Mouse (Mus musculus) lung, embryonic 14.5 days (tissue): Measurements from ENCODE around the gene Dact1. TPM values are rescaled to one million over a fixed set of nuclear protein-coding genes. Genes with fewer than 3 reads are reported as not detected.

Experiments
- ATAC-seq: fragments of 200-750 bp; cut with Nextera tagmentation; 2 replicates; pipeline ENCODE4 v1.8.0; 2017; ENCODE audit warnings: mild to moderate bottlenecking, moderate TSS enrichment, moderate library complexity; ENCODE audit not compliant: insufficient read depth
- DNase-seq: peaks from one replicate; pipeline ENCODE4 v3.0.0-alpha.2; 2015
- H3K27ac ChIP-seq: fragments of 300-500 bp; sonication (generic); 2 replicates; pipeline ENCODE4 v1.5.1; 2014; ENCODE audit warnings: low read depth, mild to moderate bottlenecking, moderate library complexity
- H3K27me3 ChIP-seq: fragments of 300-500 bp; sonication (generic); 2 replicates; pipeline ENCODE4 v1.6.1; 2014; ENCODE audit warnings: low read length, control low read depth; ENCODE audit not compliant: insufficient read depth
- H3K36me3 ChIP-seq: fragments of 300-500 bp; sonication (generic); 2 replicates; pipeline ENCODE4 v1.6.1; 2014; ENCODE audit warnings: control low read depth; ENCODE audit not compliant: insufficient read depth
- H3K4me1 ChIP-seq: fragments of 300-500 bp; sonication (generic); 2 replicates; pipeline ENCODE4 v1.6.1; 2014; ENCODE audit warnings: antibody characterized with exemption, control low read depth; ENCODE audit not compliant: insufficient read depth
- H3K4me2 ChIP-seq: fragments of 300-500 bp; sonication (generic); 2 replicates; pipeline ENCODE4 v1.6.1; 2014; ENCODE audit warnings: mild to moderate bottlenecking
- H3K4me3 ChIP-seq: fragments of 300-500 bp; sonication (generic); 2 replicates; pipeline ENCODE4 v1.5.1; 2014; ENCODE audit warnings: low read depth, low read length
- H3K9ac ChIP-seq: fragments of 300-500 bp; sonication (generic); 2 replicates; pipeline ENCODE4 v1.6.1; 2014
- H3K9me3 ChIP-seq: fragments of 300-500 bp; sonication (generic); 2 replicates; pipeline ENCODE4 v1.6.1; 2016; ENCODE audit warnings: low read depth, low read length, control low read depth
- CTCF ChIP-seq: IDR thresholded peaks from 2 replicates; pipeline ENCODE4 v1.5.1; 2016; ENCODE audit warnings: antibody characterized with exemption, low read depth
- WGBS: fragments of 180-500 bp; shearing (Covaris S2); extraction: QIAGEN DNeasy Blood & Tissue Kit; methylation state at CpG from one replicate; pipeline ENCODE4 v1.1.7; 2014; 5-methylcytosine and 5-hydroxymethylcytosine counted together
- polyA plus RNA-seq: library from polyadenylated mRNA; unstranded; fragments of >200 nt; fragmentation: Nextera tagmentation; extraction: Ambion mirVana; gene quantifications from 2 replicates; pipeline ENCODE4 v1.2.1, GENCODE M21; 2014

Dact1 gene
- polyA plus RNA-seq, 1 experiment from 2014 or later, result 9.0 TPM

GRCm38 (mm10) chr12:71279521-71280262 is 30.0 kb upstream of the Dact1 start:
- 79% methylated on average over 12 of the region's 12 CpGs for WGBS
- Histone ChIP-seq H3K4me1 (no peaks in the 10 kb centered on the region), H3K27ac (no peak overlapping the region), H3K27me3 (no peaks in the 10 kb centered on the region), H3K9me3 (peaks cover 4% of the 10 kb centered on the region; the same call in 1 of the 2 replicates), H3K4me2 (no peak overlapping the region), H3K36me3 (no peaks in the 10 kb centered on the region), H3K4me3 (no peak overlapping the region), H3K9ac (no peak overlapping the region)
- no peak for TF ChIP-seq CTCF
- ATAC-seq (no peak), DNase-seq (no peak)

GRCm38 (mm10) chr12:71281201-71281768 is 28.4 kb upstream of the Dact1 start:
- no peak overlapping the region for H3K27ac ChIP-seq
- H3K36me3 ChIP-seq, result no peaks in the 10 kb centered on the region
- DNase-seq (no peak), ATAC-seq (no peak)
- WGBS, result 74% methylated on average over 12 of the region's 12 CpGs
- peaks cover 4% of the 10 kb centered on the region; the same call in 1 of the 2 replicates for H3K9me3 ChIP-seq
- H3K9ac ChIP-seq, result no peak overlapping the region
- no peak overlapping the region for H3K4me2 ChIP-seq
- no peaks in the 10 kb centered on the region for H3K27me3 ChIP-seq
- no peak for TF ChIP-seq CTCF
- no peaks in the 10 kb centered on the region for H3K4me1 ChIP-seq
- H3K4me3 ChIP-seq, result no peak overlapping the region

GRCm38 (mm10) chr12:71285399-71285798 is 24.3 kb upstream of the Dact1 start:
- no peaks in the 10 kb centered on the region for H3K4me1 ChIP-seq
- H3K27ac ChIP-seq, result no peak overlapping the region
- no peak for TF ChIP-seq CTCF
- H3K9ac ChIP-seq, result no peak overlapping the region
- DNase-seq, result no peak
- no peak overlapping the region for H3K4me2 ChIP-seq
- ATAC-seq, result no peak
- H3K36me3 ChIP-seq, result no peaks in the 10 kb centered on the region
- no peak overlapping the region for H3K4me3 ChIP-seq
- H3K27me3 ChIP-seq, result no peaks in the 10 kb centered on the region
- peaks cover 4% of the 10 kb centered on the region; the same call in 1 of the 2 replicates for H3K9me3 ChIP-seq

GRCm38 (mm10) chr12:71290460-71290859 is 19.2 kb upstream of the Dact1 start:
- Histone ChIP-seq H3K9me3 (no peaks in the 10 kb centered on the region), H3K27me3 (no peaks in the 10 kb centered on the region), H3K36me3 (no peaks in the 10 kb centered on the region), H3K9ac (no peak overlapping the region), H3K4me1 (no peaks in the 10 kb centered on the region), H3K27ac (no peak overlapping the region), H3K4me2 (no peak overlapping the region), H3K4me3 (no peak overlapping the region)
- ATAC-seq (no peak), DNase-seq (no peak)
- 63% methylated on average over 2 of the region's 2 CpGs for WGBS
- no peak for TF ChIP-seq CTCF

- ATAC-seq (no peak; the same call in 1 of the 2 replicates), DNase-seq (peak; percentile 33)
- Histone ChIP-seq H3K9ac (no peak overlapping the region), H3K36me3 (no peaks in the 10 kb centered on the region), H3K4me2 (peak overlapping the region; percentile 47), H3K27ac (no peak overlapping the region), H3K4me3 (0 out of 2 replicates have a peak overlapping the region, but pooled peaks have one; percentile 4), H3K9me3 (no peaks in the 10 kb centered on the region), H3K4me1 (peaks cover 3% of the 10 kb centered on the region; the same call in 1 of the 2 replicates), H3K27me3 (no peaks in the 10 kb centered on the region)
- TF ChIP-seq CTCF, result no peak
- WGBS, result 22% methylated on average over 22 of the region's 22 CpGs
Measured at GRCm38 (mm10) chr12:71293960-71294942, 15.4 kb upstream of the Dact1 start.

- Histone ChIP-seq H3K4me2 (no peak overlapping the region), H3K36me3 (no peaks in the 10 kb centered on the region), H3K27ac (no peak overlapping the region), H3K4me1 (peaks cover 3% of the 10 kb centered on the region; the same call in 1 of the 2 replicates), H3K27me3 (no peaks in the 10 kb centered on the region), H3K9ac (no peak overlapping the region), H3K4me3 (no peak overlapping the region), H3K9me3 (no peaks in the 10 kb centered on the region)
- WGBS, result 41% methylated on average over 8 of the region's 8 CpGs
- DNase-seq, result no peak
- no peak for TF ChIP-seq CTCF
- ATAC-seq, result no peak
Measured at GRCm38 (mm10) chr12:71296849-71297535, 12.7 kb upstream of the Dact1 start.
